ENCODE assay signal across 18 mouse cellular contexts in the genomic region with DNA sequence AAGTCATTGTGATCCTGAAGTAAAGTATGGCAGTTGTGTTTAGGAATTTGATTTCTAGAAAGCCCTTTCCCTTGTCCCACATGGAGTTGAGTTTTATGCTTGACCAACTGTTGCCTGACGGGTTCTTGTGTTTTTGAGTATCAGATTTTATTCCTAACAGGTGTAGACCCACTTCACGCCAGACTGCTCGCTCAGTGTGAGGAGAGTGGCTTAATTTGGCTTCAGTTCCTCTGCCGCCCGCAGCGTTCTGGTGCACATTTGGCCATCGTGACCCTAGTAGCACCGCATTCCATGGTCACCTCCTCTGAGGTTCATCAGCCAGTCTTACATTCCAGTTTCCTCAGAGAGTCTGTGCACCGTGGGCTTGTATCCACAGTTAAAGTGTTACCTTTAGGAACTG.
DNase-seq lines count a peak whose midpoint lies in the region; ATAC-seq lines count a peak whose summit lies in the region.
"Had no signal": no experiment of that assay in that cellular context is flagged by ENCODE, and none has a peak within 500 bp of the region (broad histone marks: within the 10 kb centered on the region; RNA-seq: fewer than 3 reads in every experiment).

No protein-coding gene starts in this region.

- H3K9ac ChIP-seq in forebrain, embryonic 12.5 days: no peak overlapping the region
- no peak overlapping the region for H3K9ac ChIP-seq in limb, embryonic 11.5 days (ENCODE audit: low read length)
- no peak overlapping the region for H3K9ac ChIP-seq in midbrain, embryonic 11.5 days (ENCODE audit: low read length)
- H3K9ac ChIP-seq: limb, embryonic 15.5 days; lung, embryonic 14.5 days; midbrain, embryonic 13.5 days; neural tube, embryonic 13.5 days had no signal

- H3K4me3 ChIP-seq in forebrain, embryonic 10.5 days: no peak overlapping the region
- no peak overlapping the region for H3K4me3 ChIP-seq in forebrain, embryonic 12.5 days (replicated peaks)
- H3K4me3 ChIP-seq in limb, embryonic 11.5 days (ENCODE audit: low read depth, low read length): no peak overlapping the region
- no peak overlapping the region for H3K4me3 ChIP-seq in midbrain, embryonic 11.5 days (ENCODE audit: low read depth, low read length)
- H3K4me3 ChIP-seq: limb, embryonic 15.5 days; midbrain, embryonic 13.5 days; neural tube, embryonic 13.5 days had no signal

- DNase-seq in forebrain, embryonic 10.5 days (ENCODE audit: extremely low spot score, low spot score): no peak
- peak; percentile 52 to 74 for DNase-seq in cerebellum, postnatal 10 days
- peak; percentile 85 for DNase-seq in kidney, adult 9 months
- no peak for DNase-seq in limb, embryonic 11.5 days (ENCODE audit: low spot score)
- DNase-seq in heart, adult 18-20 months: no peak
- no peak for DNase-seq in adrenal gland, adult 8-10 months
- DNase-seq in midbrain, embryonic 11.5 days (ENCODE audit: low spot score, missing footprints): no peak
- DNase-seq: adrenal gland, postnatal 25 days; gastrocnemius, postnatal 36 days; heart, postnatal 10 days; layer of hippocampus, adult 9-11 months; lung, embryonic 14.5 days; right cerebral cortex, adult 18-20 months had no signal

- peak overlapping the region; percentile 59; the same call in 1 of the 2 replicates for H3K27ac ChIP-seq in forebrain, embryonic 10.5 days
- no peak overlapping the region for H3K27ac ChIP-seq in forebrain, embryonic 12.5 days
- peak overlapping the region; percentile 38; the same call in 1 of the 2 replicates for H3K27ac ChIP-seq in limb, embryonic 11.5 days (replicated peaks; ENCODE audit: low read depth, low read length)
- no peak overlapping the region for H3K27ac ChIP-seq in midbrain, embryonic 11.5 days (ENCODE audit: low read depth, low read length)
- H3K27ac ChIP-seq: limb, embryonic 15.5 days; midbrain, embryonic 13.5 days; neural tube, embryonic 13.5 days had no signal

- whole genome bisulfite sequencing in forebrain, embryonic 10.5 days: 59% methylated on average over 9 of the region's 9 CpGs
- 72% methylated on average over 9 of the region's 9 CpGs for WGBS in forebrain, embryonic 12.5 days
- WGBS in limb, embryonic 11.5 days: 32% methylated on average over 9 of the region's 9 CpGs
- 78% methylated on average over 9 of the region's 9 CpGs for WGBS in midbrain, embryonic 11.5 days

- ATAC-seq in forebrain, embryonic 12.5 days (ENCODE audit: low FRiP score): no peak
- ATAC-seq in limb, embryonic 11.5 days (ENCODE audit: insufficient number of reproducible peaks, low FRiP score, low TSS enrichment, low read depth): no peak
- ATAC-seq in midbrain, embryonic 11.5 days (ENCODE audit: low FRiP score): no peak
- ATAC-seq: hindbrain, embryonic 16.5 days; midbrain, embryonic 13.5 days had no signal

- H3K4me1 ChIP-seq in forebrain, embryonic 10.5 days: peaks cover 50% of the 10 kb centered on the region
- H3K4me1 ChIP-seq in forebrain, embryonic 12.5 days: peaks cover 18% of the 10 kb centered on the region
- peaks cover 35% of the 10 kb centered on the region for H3K4me1 ChIP-seq in limb, embryonic 11.5 days (ENCODE audit: control insufficient read depth, insufficient read depth, low read length)
- peaks cover 12% of the 10 kb centered on the region for H3K4me1 ChIP-seq in midbrain, embryonic 11.5 days (ENCODE audit: control insufficient read depth, insufficient read depth, low read length)

- H3K4me2 ChIP-seq in forebrain, embryonic 12.5 days: no peak overlapping the region
- H3K4me2 ChIP-seq in limb, embryonic 11.5 days (ENCODE audit: low read depth, severe bottlenecking): no peak overlapping the region
- H3K4me2 ChIP-seq in midbrain, embryonic 11.5 days: no peak overlapping the region
- H3K4me2 ChIP-seq: limb, embryonic 15.5 days; lung, embryonic 14.5 days; midbrain, embryonic 13.5 days; neural tube, embryonic 13.5 days had no signal

- peaks cover 8% of the 10 kb centered on the region; the same call in 1 of the 2 replicates for H3K36me3 ChIP-seq in forebrain, embryonic 10.5 days (replicated peaks)
- H3K36me3 ChIP-seq in forebrain, embryonic 12.5 days (replicated peaks): no peaks in the 10 kb centered on the region
- no peaks in the 10 kb centered on the region; the same call in 1 of the 2 replicates for H3K36me3 ChIP-seq in limb, embryonic 11.5 days (ENCODE audit: control insufficient read depth, insufficient read depth, low read length)
- no peaks in the 10 kb centered on the region for H3K36me3 ChIP-seq in midbrain, embryonic 11.5 days (ENCODE audit: control insufficient read depth, insufficient read depth, low read length)
- H3K36me3 ChIP-seq: limb, embryonic 15.5 days; midbrain, embryonic 13.5 days; neural tube, embryonic 13.5 days had no signal

- H3K9me3 ChIP-seq in forebrain, embryonic 10.5 days: no peaks in the 10 kb centered on the region
- H3K9me3 ChIP-seq in forebrain, embryonic 12.5 days: no peaks in the 10 kb centered on the region
- no peaks in the 10 kb centered on the region for H3K9me3 ChIP-seq in limb, embryonic 11.5 days (ENCODE audit: control insufficient read depth, low read length)
- H3K9me3 ChIP-seq in midbrain, embryonic 11.5 days (ENCODE audit: control insufficient read depth, low read length): no peaks in the 10 kb centered on the region
- H3K9me3 ChIP-seq: limb, embryonic 15.5 days; midbrain, embryonic 13.5 days; neural tube, embryonic 13.5 days had no signal

- H3K27me3 ChIP-seq in forebrain, embryonic 10.5 days (ENCODE audit: poor library complexity, severe bottlenecking): no peaks in the 10 kb centered on the region
- no peaks in the 10 kb centered on the region for H3K27me3 ChIP-seq in forebrain, embryonic 12.5 days
- H3K27me3 ChIP-seq in limb, embryonic 11.5 days (ENCODE audit: control insufficient read depth, insufficient read depth, low read length): no peaks in the 10 kb centered on the region
- H3K27me3 ChIP-seq in midbrain, embryonic 11.5 days (ENCODE audit: control insufficient read depth, insufficient read depth, low read length): no peaks in the 10 kb centered on the region
- H3K27me3 ChIP-seq: limb, embryonic 15.5 days; midbrain, embryonic 13.5 days; neural tube, embryonic 13.5 days had no signal

Comparison
In these comparisons a context has a peak if more than half of its experiments do, and no peak if none do; other contexts are left out.
1. H3K27ac ChIP-seq: peak in forebrain, embryonic 10.5 days (single experiment) and limb, embryonic 11.5 days (single experiment); none in forebrain, embryonic 12.5 days (single experiment) and midbrain, embryonic 11.5 days (single experiment).
2. DNase-seq: peak in cerebellum, postnatal 10 days (2 of 2) and kidney, adult 9 months (single experiment); none in forebrain, embryonic 10.5 days (single experiment), limb, embryonic 11.5 days (single experiment), heart, adult 18-20 months (0 of 2), adrenal gland, adult 8-10 months (single experiment) and midbrain, embryonic 11.5 days (single experiment).